Mouse (Mus musculus): Measurements from ENCODE around the gene B3gnt2.

B3gnt2 gene

GRCm38 (mm10) chr11:22813427-22813826 lies 47.3 kb downstream of the B3gnt2 start:
- DNase-seq: no peak

DNA sequence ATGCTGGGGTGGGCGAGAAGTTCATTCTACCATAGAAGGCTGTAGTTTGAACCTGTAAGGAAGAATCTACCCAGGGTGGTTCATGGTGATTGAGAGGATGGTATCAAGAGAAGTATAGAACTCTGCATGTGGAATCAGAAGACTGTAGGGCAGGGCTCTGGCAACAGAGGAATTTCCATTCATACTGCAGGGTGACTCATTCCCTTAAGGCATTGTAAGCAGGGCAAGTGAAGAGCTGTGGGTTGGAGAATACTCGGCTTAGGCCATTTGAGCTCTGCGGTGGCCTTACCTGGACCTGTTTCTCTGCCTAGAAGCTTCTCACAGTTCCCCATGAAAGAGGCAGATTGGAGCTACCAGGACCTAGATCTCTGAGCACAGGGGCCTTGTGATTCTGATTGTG lies 49.3 kb downstream of the B3gnt2 start:
- no peak for DNase-seq

DNA sequence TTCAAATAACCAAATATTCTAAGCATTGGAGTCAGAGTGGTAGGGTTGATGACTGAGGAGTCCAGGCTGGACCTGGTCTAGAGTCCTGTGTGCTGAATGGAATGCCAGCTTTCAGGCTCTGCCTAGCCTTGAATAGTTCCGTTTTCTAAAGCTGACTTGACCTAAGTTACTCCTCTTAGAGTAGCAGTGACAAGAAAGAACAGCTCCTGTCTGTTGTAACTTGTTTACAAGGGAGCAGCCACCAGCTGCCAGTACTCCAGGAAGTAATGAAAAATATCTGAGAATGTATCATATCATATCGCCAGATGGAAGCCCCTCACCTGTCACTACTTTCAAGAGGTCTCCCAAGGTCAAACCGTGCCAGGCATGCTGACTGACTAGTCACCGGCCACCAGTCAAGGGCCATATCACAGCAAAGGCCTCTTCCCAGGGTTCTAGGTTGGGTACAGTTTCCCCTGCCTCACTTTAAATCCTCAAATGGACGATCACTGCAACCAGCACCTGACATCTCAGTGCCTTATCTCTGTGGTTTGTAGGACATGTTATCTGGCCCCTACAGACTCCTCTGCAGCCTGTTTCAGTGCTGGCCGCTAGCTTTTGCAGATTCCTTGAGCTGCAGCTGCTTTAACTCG lies 51.2 kb downstream of the B3gnt2 start:
- DNase-seq: no peak

GRCm38 (mm10) chr11:22808040-22808439 lies 52.7 kb downstream of the B3gnt2 start:
- DNase-seq: no peak

DNA sequence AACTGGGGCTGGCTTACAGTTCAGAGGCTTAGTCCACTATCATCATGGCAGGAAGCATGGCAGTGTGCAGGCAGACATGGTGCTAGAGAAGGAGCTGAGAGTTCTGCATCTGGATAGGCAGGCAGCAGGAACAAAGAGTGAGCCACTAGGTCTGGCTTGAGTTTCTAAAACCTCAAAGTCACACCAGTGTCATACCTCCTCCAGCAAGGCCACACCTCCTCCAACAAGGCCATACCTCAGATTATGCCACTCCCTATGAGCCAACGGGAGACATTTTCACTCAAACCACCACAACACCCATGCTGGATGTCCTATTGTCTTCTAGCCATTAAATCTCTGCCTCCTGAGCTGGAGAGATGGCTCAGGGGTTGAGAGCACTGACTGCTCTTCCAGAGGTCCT lies 55.6 kb downstream of the B3gnt2 start:
- DNase-seq: no peak

DNA sequence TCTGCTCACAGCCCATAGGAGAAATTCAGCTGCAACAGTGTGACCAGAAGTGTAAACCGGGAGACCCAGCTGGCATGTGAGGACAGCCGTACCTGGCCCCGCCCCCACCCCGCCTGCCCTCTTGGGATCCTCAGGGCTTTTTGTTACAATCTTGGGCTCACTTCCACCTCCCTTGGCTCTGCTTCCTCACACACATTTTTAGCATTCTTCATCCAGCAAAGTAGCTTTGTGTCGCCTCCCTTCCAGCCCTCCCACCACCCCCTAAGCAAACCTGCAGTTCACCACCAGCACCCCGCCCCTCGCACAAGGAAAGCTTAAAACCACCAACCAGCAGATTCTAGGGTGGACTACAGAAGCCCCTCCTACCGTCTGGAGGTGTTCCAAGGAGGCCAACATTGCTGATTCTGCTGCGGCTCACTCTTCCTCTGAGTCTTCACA lies 60.8 kb downstream of the B3gnt2 start:
- no peak for DNase-seq

- no peak for DNase-seq
Observed at GRCm38 (mm10) chr11:22798916-22799315, 61.8 kb downstream of the B3gnt2 start.

DNA sequence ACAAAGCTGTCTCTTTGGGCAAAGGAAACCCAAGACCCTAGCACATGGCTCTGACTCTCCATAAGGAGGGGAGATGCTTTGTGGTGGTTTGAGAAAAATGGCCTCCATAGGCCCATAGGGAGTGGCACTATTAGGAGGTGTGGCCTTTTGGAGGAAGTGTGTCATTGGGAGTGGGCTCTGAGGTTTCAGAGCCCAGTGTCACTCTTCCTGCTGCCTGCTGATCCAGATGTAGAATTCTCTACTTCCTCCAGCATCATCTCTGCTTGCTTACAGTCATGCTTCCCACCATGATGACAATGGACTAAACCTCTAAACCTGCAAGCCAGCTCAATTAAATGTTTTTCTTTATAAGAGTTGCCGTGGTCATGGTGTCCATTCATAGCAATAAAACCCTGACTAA lies 66.0 kb downstream of the B3gnt2 start:
- no peak for DNase-seq

DNA sequence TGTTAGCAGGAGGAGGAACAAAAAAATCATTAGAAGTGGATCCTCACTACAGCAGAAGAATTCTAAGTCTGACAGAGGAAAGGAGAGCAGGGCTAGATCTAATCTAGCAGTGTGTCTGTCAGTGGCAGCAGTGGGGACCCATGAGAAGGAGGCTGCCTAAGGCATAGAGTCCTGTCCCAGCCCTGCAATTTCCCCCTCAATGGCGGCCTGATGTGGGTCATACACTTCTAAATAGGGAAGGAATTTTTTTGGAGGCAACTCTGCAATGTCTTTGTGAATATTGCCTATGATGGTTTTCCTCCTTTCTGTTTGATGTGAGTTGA lies 66.9 kb downstream of the B3gnt2 start:
- DNase-seq: no peak

DNA sequence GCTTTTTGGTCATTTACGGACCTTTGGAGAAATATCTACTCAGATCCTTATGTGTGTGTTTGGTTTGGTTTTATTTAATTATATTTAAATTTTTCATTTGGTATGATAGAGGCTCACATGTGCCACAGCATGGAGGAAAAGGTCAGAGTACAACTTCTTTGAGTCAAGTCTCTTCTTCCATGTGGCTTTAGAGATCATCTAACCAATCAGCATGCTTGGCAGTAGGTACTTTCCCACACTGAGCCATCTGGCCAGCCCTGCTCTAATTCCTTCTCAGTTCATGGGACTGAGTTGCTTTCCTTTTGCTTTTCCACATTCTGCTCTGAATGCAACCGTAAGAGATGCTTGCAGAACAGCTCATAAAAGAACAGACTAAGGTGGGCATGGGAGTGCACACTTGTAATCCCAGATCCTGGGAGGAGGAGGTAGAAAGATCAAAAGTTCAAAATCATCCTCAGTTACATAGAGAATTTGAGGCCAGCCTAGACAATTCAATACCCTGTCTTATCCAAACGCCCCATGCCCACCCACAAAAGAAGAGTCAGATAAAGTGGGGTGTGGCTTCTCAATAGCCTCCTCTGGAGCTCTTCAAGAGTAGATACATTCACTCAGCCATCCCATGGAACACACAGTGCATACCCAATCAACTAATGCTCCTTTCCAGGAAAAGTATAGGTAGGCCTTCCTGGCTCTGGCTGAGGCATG lies 67.4 kb downstream of the B3gnt2 start:
- DNase-seq: no peak

- no peak for DNase-seq
Observed at GRCm38 (mm10) chr11:22792149-22792548, 68.6 kb downstream of the B3gnt2 start.

GRCm38 (mm10) chr11:22791726-22792125 lies 69.0 kb downstream of the B3gnt2 start:
- no peak for DNase-seq

GRCm38 (mm10) chr11:22787833-22788232 lies 72.9 kb downstream of the B3gnt2 start:
- no peak for DNase-seq

- no peak for DNase-seq
Observed at GRCm38 (mm10) chr11:22784477-22784876, 76.3 kb downstream of the B3gnt2 start.

DNA sequence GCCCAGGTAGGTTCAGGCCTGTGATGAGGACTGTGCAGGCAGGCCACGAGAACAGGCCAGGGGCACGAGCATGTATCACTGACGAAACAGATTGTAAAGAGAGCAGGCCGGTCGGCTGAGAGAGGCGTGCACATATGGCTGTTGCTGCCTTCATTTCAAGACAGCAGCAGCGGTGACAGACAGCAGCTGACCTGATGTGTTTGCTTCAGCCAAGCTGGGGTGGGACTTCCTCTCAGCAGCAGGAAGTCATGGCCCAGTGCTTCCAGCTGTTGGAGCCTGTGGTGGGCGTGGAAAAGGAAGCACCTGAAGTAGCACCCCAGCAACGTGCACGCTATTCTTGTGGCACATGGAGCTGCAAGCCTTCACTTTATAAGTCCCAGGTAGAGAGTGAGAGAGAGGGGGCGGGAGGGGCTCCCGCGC lies 78.0 kb downstream of the B3gnt2 start:
- no peak for DNase-seq

DNA sequence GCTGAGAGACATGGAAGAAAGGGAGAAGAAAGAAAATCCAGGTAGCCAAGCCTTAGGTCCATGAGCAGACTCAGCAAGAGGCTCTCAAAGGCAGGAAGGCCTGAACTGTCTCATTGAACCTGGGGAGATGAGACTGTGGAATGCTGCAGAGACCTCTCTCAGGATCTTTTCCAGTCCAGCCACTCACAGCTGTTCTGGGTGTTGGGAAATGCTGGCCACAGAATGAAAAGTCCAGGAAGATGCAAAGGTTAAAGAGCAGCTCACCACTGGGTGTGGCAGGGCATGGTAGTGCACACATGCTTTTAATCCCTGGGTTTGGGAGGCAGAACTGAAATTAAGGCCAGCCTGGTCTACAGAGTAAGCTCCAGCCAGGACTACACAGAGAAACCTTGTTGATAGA lies 79.6 kb downstream of the B3gnt2 start:
- DNase-seq: no peak

DNA sequence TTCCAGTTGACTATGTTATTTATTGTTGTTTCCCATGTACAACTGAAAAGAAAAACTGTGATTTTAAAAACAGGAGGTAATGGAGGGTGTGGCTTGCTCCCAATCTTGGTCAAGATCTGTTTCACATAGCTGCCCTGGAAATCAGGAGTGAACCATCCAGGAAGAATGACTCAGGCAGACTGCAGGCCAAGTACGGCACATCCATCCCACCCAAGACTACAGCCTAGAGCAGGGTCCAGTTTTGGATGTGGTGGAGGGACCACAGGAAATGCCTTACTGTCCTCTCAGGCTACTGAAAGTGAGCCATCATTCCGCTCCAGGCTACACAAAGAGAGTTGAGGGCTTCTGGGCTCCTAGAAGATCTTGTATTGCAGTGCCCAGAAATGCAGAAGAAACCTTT lies 80.0 kb downstream of the B3gnt2 start:
- no peak for DNase-seq

- no peak for DNase-seq
Observed at GRCm38 (mm10) chr11:22779821-22780551, 80.8 kb downstream of the B3gnt2 start.

DNA sequence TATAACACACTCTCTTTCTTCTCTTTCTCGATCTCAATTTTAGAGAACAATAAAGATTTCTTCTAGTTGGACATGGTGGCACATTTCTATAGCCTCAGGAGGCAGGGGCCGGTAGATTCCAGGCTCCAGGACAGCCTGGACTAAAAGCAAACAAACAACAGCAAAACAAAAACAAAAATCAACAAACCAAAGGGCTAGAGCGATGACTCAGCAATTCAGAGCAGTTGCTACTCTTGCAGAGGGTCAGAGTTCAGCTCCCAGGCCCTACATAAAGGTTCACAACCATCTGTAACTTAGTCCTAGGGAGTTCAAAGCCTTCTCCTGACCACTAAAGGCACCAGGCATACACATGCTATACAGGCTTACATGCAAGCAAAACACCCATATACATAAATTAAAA lies 82.2 kb downstream of the B3gnt2 start:
- no peak for DNase-seq

DNA sequence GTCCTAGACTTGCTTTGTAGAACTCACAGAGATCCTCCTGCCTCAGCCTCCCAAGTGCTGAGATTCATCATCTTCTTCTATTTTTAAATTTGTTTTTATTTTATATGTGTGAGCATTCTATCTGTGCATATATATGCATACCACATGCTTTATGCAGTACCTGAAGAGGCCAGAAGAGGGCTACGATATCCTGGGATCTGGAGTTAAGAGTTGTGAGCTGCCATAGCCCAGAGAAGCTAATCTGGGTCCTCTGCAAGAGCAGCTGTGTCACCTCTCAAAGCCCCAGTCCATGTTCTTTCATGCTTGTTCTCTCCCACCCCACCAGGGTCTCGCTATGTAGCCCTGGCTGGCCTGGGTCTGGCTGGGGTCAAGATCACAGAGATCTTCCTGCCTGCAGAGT lies 83.2 kb downstream of the B3gnt2 start:
- DNase-seq: no peak

DNA sequence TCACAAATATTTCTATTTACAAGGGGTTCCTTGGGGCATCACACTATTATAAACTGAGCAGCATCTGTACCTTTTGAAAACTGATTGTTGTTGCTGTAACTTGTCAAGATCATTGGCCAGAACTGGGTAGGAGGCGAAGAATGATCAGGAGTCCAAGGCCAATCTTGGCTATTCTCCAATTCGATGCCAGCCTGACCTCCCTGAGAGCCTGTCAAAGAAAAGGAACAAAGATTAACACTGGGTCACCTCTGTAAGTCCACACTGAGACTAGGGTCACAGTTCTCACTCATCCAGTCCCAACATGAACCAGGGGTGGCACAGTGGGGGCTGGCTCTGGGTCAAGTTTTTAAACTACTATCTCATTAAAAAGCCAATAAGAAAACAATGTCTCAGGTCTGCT lies 85.9 kb downstream of the B3gnt2 start:
- DNase-seq: no peak

- DNase-seq: no peak
Observed at GRCm38 (mm10) chr11:22766238-22766637, 94.5 kb downstream of the B3gnt2 start.

DNA sequence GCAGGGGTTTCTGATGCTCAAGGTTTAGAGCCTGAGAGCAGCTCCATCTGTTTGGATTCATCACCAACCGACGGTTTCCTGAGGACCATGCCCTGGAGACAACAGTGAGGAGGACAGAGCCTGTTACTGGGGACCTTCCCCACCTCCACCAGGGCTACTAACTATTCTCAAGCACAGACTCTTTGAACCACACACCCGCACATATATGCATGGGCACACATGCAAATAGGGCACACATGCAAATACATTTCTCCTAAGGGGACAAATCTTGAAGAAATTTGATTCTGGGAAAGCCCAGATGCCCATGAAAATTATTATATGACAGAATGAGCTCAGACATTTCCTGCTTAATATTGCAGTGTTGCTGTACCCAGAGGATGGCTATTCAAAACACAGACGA lies 95.3 kb downstream of the B3gnt2 start:
- no peak for DNase-seq

DNA sequence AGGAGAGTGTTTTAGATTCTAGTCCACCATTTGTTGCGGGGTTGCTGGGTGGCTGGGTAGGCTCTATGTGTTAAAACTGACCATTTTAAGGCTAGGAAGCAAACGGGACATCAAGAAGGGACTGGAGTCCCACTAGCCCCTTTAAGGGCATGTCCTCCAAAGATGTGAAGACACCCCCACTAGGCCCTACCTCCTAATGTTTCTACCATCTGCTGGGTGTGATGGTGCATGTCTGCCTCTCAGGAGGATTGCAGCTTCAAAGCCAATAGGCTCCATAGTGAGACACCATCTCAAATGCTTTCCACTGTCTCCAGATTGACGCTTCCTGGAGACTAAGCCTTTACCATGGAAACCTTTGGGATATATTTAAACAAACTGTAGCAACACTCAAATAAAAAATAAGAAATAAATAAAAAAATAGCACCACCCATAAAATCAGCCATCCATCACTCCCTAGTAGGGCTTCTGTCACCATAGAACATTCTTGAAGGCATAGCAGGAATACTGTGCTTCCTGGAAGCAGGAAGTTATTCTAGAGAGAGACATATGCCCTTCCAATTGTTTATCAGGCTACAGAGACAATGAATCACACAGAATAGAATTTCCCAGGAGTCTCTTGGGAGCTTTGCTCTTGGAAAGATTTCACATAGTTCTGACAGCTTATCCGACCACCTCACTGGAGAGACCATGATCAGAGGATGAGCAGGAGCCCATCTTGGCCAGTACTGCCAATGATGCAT lies 97.0 kb downstream of the B3gnt2 start:
- DNase-seq: no peak

All from cerebellum, adult 8-10 months (tissue).